Mouse (Mus musculus): ENCODE results near the gene Hhip. TPM values are rescaled to one million over a fixed set of nuclear protein-coding genes. Genes with fewer than 3 reads are reported as not detected.

The Hhip gene
- polyA plus RNA-seq, 1 experiment from 2014 or later, result 0.46 TPM

DNA sequence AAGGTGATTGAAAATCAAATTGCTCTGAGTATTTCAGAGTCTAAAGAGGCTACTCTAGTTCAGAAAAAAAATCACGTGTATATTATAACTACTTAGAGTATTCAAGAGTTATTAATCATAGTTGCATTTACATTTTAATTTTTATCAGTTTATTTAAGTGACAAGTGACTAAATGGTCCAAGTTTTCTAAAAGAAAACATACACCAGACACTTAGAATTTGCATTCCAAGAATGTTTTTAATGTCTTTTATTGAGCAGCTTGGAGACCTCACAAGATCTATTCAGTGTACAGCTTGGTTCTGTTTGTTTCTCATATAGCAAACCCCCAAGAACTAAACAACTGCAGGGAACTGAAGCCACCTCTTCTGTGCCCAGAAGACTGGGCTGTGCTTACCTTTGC is 5.0 kb downstream of the Hhip start:
- H3K4me1 ChIP-seq (ENCODE audit: control insufficient read depth in 2 of 2, insufficient read depth in 2 of 2, low read length in 2 of 2), result peaks cover 6 to 9% of the 10 kb centered on the region in 2 experiments
- H3K9me3 ChIP-seq (ENCODE audit: control insufficient read depth, low read length), result no peaks in the 10 kb centered on the region
- WGBS, result 74% methylated on average over 1 of the region's 1 CpGs
- H3K4me3 ChIP-seq (ENCODE audit: control insufficient read depth in 1 of 2, insufficient read depth in 1 of 2, low read depth in 1 of 2, low read length in 2 of 2), result no peak overlapping the region
- no peak for ATAC-seq (ENCODE audit: insufficient number of reproducible peaks, insufficient read depth, low FRiP score, low read depth)
- H3K27ac ChIP-seq (replicated peaks in 1 of 2; ENCODE audit: control insufficient read depth in 1 of 2, insufficient read depth in 1 of 2, low read depth in 2 of 2, low read length in 2 of 2), result no peak overlapping the region
- peaks cover 38% of the 10 kb centered on the region for H3K27me3 ChIP-seq (ENCODE audit: control insufficient read depth, insufficient read depth, low read length)
- no peak overlapping the region for H3K9ac ChIP-seq (ENCODE audit: low read length)
- H3K36me3 ChIP-seq (ENCODE audit: control insufficient read depth, insufficient read depth, low read length), result no peaks in the 10 kb centered on the region
- no peak overlapping the region for H3K4me2 ChIP-seq (ENCODE audit: low read length)

DNA sequence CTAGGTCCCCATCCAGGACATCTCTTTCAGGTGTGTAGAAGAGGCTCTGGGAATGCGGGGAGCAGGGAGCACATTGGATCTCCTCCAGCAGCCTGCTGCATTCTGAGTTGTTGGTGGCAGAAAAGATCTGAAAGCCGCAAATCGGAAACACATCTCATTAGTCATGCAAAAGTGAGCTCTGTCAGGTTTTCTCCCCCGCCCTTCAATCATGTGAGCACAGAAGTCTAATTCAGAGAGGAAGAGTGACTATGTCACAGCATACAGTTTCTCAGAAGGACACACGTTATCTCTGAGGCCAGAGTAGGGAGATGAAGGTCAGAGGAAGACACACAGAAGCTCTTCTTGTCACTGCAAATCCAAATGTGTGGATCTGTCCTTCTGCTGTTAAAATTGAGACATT is 6.3 kb downstream of the Hhip start:
- WGBS, result 45% methylated on average over 5 of the region's 5 CpGs

DNA sequence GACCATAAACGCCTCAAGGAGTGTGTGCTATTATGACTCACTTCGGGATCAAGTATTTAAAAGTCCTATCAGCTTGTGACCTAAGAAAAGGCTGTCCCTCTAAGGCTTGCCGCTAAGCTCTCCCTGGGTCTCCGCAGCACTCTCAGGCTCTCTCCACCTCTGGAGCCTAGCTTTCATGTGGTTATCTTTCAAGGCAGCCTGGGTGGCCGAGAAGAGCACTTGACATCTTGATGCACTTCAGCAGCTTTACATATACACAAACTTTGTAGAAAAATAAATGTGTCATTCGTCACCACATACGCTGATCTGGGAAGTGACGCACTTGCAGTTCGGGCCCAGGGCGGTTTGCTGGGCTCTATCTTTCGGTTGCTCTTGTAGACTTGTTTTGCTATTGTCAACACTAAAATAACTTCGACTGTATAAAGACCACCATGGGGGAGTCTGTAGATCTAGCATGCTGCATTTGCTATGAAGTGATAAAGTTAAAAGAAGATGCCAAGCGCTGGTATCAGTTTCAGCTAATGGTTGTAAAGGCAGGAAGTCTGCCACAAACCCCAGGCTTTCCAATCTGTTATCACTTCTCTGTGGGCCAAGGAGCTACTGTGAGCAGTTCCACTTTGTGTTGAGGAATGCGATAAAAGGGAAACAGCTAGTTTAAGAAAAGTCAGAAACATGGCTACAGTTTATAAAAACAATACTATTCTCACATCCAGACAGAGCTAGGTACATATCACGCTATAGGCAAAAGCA is 8.4 kb downstream of the Hhip start:
- no peaks in the 10 kb centered on the region for H3K9me3 ChIP-seq (ENCODE audit: control insufficient read depth, low read length)
- H3K27me3 ChIP-seq (ENCODE audit: control insufficient read depth, insufficient read depth, low read length), result peaks cover 9% of the 10 kb centered on the region
- H3K9ac ChIP-seq (ENCODE audit: low read length), result no peak overlapping the region
- H3K27ac ChIP-seq (replicated peaks in 1 of 2; ENCODE audit: control insufficient read depth in 1 of 2, insufficient read depth in 1 of 2, low read depth in 2 of 2, low read length in 2 of 2), result no peak overlapping the region
- H3K4me3 ChIP-seq (ENCODE audit: control insufficient read depth in 1 of 2, insufficient read depth in 1 of 2, low read depth in 1 of 2, low read length in 2 of 2), result no peak overlapping the region
- WGBS, result 8% methylated on average over 15 of the region's 15 CpGs
- ATAC-seq (ENCODE audit: insufficient number of reproducible peaks, insufficient read depth, low FRiP score, low read depth), result no peak
- peak overlapping the region; percentile 61 for H3K4me2 ChIP-seq (ENCODE audit: low read length)
- no peaks in the 10 kb centered on the region for H3K36me3 ChIP-seq (ENCODE audit: control insufficient read depth, insufficient read depth, low read length)
- peaks cover 3% of the 10 kb centered on the region in 2 experiments; a peak in 2 of 4 replicates for H3K4me1 ChIP-seq (ENCODE audit: control insufficient read depth in 2 of 2, insufficient read depth in 2 of 2, low read length in 2 of 2)

More for the DNA sequence above, 6.3 kb downstream of the Hhip start:
- Histone ChIP-seq H3K36me3 (ENCODE audit: control insufficient read depth, insufficient read depth, low read length) (no peaks in the 10 kb centered on the region), H3K27ac (replicated peaks in 1 of 2; ENCODE audit: control insufficient read depth in 1 of 2, insufficient read depth in 1 of 2, low read depth in 2 of 2, low read length in 2 of 2) (no peak overlapping the region), H3K4me1 (ENCODE audit: control insufficient read depth in 2 of 2, insufficient read depth in 2 of 2, low read length in 2 of 2) (peaks cover 3% of the 10 kb centered on the region in 2 experiments; a peak in 2 of 4 replicates), H3K4me2 (ENCODE audit: low read length) (no peak overlapping the region), H3K9ac (ENCODE audit: low read length) (no peak overlapping the region), H3K4me3 (ENCODE audit: control insufficient read depth in 1 of 2, insufficient read depth in 1 of 2, low read depth in 1 of 2, low read length in 2 of 2) (no peak overlapping the region), H3K9me3 (ENCODE audit: control insufficient read depth, low read length) (no peaks in the 10 kb centered on the region), H3K27me3 (ENCODE audit: control insufficient read depth, insufficient read depth, low read length) (peaks cover 26% of the 10 kb centered on the region)
- ATAC-seq (ENCODE audit: insufficient number of reproducible peaks, insufficient read depth, low FRiP score, low read depth), result no peak

DNA sequence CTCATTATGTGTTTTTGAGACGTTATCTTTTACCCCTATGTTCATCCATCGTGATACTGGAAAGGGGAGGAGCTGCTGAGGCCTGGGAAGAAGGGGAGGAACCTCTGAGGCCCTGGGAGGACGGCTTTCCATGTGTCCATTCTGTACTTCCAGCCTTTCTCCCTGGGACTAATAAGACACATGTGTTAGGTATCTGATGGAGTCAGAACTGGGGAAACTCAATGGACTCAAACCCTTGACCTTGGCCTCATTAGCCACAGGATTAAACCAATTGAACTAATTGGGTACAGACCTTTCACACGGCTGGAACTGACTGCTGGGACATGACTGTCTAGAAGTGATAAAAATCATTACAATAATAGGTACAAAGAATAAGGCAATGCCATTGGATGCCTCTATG is 9.6 kb downstream of the Hhip start:
- Histone ChIP-seq H3K9ac (ENCODE audit: low read length) (no peak overlapping the region), H3K27ac (replicated peaks in 1 of 2; ENCODE audit: control insufficient read depth in 1 of 2, insufficient read depth in 1 of 2, low read depth in 2 of 2, low read length in 2 of 2) (no peak overlapping the region), H3K4me3 (ENCODE audit: control insufficient read depth in 1 of 2, insufficient read depth in 1 of 2, low read depth in 1 of 2, low read length in 2 of 2) (no peak overlapping the region), H3K4me1 (ENCODE audit: control insufficient read depth in 2 of 2, insufficient read depth in 2 of 2, low read length in 2 of 2) (peaks cover 3% of the 10 kb centered on the region in 2 experiments; a peak in 2 of 4 replicates), H3K9me3 (ENCODE audit: control insufficient read depth, low read length) (no peaks in the 10 kb centered on the region), H3K4me2 (ENCODE audit: low read length) (no peak overlapping the region), H3K36me3 (ENCODE audit: control insufficient read depth, insufficient read depth, low read length) (no peaks in the 10 kb centered on the region), H3K27me3 (ENCODE audit: control insufficient read depth, insufficient read depth, low read length) (peaks cover 9% of the 10 kb centered on the region)
- WGBS, result 65% methylated on average over 4 of the region's 4 CpGs
- ATAC-seq (ENCODE audit: insufficient number of reproducible peaks, insufficient read depth, low FRiP score, low read depth), result no peak

DNA sequence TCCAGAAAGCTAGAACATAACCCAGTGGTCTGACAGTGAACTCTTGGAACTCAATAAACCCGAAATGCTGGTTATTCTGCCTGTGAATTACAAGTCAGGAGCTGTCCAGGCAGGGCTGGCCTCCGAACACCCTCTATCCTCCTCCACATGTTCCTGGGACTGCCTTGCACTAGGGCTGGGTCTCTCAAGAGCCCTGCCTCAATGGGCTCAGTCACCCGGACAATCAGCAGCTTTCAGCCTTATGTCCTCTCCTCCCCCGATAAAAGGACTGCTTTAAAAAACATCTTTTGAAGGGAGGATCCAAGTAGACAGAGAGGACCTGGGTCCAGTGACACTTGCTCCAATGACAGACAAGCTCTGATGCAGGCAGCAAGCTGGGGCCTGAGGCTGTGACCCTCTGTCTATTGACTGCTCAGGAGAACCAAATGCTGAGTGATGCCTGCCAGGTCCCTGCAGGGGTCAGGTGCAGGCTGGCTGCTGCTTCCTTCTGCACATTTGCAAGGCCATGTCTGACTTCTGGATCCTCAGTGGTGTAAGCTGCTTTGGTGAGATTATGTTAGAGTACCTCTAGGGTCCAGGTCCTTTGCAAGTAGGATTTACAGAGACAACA is 20.1 kb downstream of the Hhip start:
- Histone ChIP-seq H3K4me2 (ENCODE audit: low read length) (no peak overlapping the region), H3K27ac (replicated peaks in 1 of 2; ENCODE audit: control insufficient read depth in 1 of 2, insufficient read depth in 1 of 2, low read depth in 2 of 2, low read length in 2 of 2) (no peak overlapping the region), H3K36me3 (ENCODE audit: control insufficient read depth, insufficient read depth, low read length) (no peaks in the 10 kb centered on the region), H3K27me3 (ENCODE audit: control insufficient read depth, insufficient read depth, low read length) (no peaks in the 10 kb centered on the region), H3K9ac (ENCODE audit: low read length) (no peak overlapping the region), H3K9me3 (ENCODE audit: control insufficient read depth, low read length) (no peaks in the 10 kb centered on the region), H3K4me3 (ENCODE audit: control insufficient read depth in 1 of 2, insufficient read depth in 1 of 2, low read depth in 1 of 2, low read length in 2 of 2) (no peak overlapping the region), H3K4me1 (ENCODE audit: control insufficient read depth in 2 of 2, insufficient read depth in 2 of 2, low read length in 2 of 2) (no peaks in the 10 kb centered on the region)
- ATAC-seq (ENCODE audit: insufficient number of reproducible peaks, insufficient read depth, low FRiP score, low read depth), result no peak
- WGBS, result 54% methylated on average over 4 of the region's 4 CpGs

DNA sequence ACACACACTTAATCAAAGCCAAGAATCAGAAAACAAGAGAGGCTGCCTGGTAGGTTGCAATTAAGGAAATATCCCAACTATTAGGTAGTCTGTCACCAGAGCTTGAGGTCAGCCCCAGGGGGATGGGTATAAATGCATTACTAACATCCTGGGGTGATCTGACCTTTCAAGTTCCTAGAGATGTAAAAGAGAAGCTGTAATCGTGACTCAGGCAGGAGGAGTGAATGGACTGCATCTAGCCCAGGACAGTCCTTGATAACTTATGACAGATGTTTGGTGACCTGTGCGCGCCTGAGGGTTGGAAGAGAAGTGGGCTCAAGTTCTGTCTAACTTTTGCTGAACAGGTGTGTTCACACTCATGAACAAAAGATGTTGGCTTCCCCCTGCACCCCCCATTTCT is 25.2 kb downstream of the Hhip start:
- no peaks in the 10 kb centered on the region for H3K36me3 ChIP-seq (ENCODE audit: control insufficient read depth, insufficient read depth, low read length)
- H3K9ac ChIP-seq (ENCODE audit: low read length), result no peak overlapping the region
- H3K4me1 ChIP-seq (ENCODE audit: control insufficient read depth in 2 of 2, insufficient read depth in 2 of 2, low read length in 2 of 2), result no peaks in the 10 kb centered on the region
- H3K9me3 ChIP-seq (ENCODE audit: control insufficient read depth, low read length), result no peaks in the 10 kb centered on the region
- H3K27me3 ChIP-seq (ENCODE audit: control insufficient read depth, insufficient read depth, low read length), result no peaks in the 10 kb centered on the region
- no peak overlapping the region for H3K4me2 ChIP-seq (ENCODE audit: low read length)
- no peak overlapping the region for H3K4me3 ChIP-seq (ENCODE audit: control insufficient read depth in 1 of 2, insufficient read depth in 1 of 2, low read depth in 1 of 2, low read length in 2 of 2)
- WGBS, result 38% methylated on average over 3 of the region's 3 CpGs
- ATAC-seq (ENCODE audit: insufficient number of reproducible peaks, insufficient read depth, low FRiP score, low read depth), result no peak
- H3K27ac ChIP-seq (replicated peaks in 1 of 2; ENCODE audit: control insufficient read depth in 1 of 2, insufficient read depth in 1 of 2, low read depth in 2 of 2, low read length in 2 of 2), result no peak overlapping the region

DNA sequence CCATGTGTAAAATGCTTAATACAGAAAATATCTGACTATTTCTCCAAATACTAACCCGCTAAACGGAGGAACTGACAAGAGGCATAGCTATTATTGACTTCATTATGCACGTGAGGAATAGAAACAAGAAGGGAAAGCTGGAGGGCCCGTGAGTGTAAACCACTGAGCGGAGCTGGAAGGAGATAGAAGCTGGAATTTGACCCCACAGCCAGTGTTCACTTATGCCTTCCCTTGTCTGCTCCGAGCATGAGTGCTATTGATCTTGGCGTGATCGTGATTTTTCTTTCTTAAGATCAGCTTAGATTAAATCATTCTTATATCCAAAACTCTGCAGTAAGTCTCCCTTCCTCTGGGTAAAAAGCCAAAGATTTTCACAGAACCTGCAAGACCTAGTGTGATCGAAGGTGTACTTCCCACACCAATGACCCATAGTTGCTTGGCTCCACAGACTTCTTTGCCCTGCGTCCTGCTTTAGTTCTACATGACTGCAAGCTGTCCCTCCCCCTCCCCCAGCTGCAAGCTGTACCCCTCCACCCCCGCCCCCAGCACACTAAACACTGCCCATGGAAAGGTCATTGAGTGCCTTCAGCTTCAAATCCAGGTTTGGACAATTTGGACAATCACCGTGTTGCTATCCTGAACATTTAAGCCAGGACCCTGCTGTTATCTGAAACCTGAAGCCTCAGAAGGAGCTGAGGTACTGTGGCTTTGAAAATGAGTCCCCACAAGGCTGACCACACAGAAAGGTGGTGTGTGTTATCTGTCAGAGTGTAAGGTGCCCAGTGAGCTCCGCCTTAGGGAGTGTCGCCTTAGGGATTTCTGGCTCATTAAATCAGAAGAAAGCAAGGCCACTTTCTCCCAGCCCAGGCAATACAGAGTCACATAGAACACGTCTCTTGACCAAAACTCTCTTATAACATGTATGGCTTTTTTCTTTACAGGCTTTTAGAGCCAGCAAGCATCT is 26.2 kb downstream of the Hhip start:
- H3K36me3 ChIP-seq (ENCODE audit: control insufficient read depth, insufficient read depth, low read length), result no peaks in the 10 kb centered on the region
- no peak overlapping the region for H3K4me3 ChIP-seq (ENCODE audit: control insufficient read depth in 1 of 2, insufficient read depth in 1 of 2, low read depth in 1 of 2, low read length in 2 of 2)
- H3K4me1 ChIP-seq (ENCODE audit: control insufficient read depth in 2 of 2, insufficient read depth in 2 of 2, low read length in 2 of 2), result no peaks in the 10 kb centered on the region
- H3K27ac ChIP-seq (replicated peaks in 1 of 2; ENCODE audit: control insufficient read depth in 1 of 2, insufficient read depth in 1 of 2, low read depth in 2 of 2, low read length in 2 of 2), result no peak overlapping the region
- no peak overlapping the region for H3K4me2 ChIP-seq (ENCODE audit: low read length)
- H3K9me3 ChIP-seq (ENCODE audit: control insufficient read depth, low read length), result no peaks in the 10 kb centered on the region
- no peak for ATAC-seq (ENCODE audit: insufficient number of reproducible peaks, insufficient read depth, low FRiP score, low read depth)
- 52% methylated on average over 15 of the region's 15 CpGs for WGBS
- H3K27me3 ChIP-seq (ENCODE audit: control insufficient read depth, insufficient read depth, low read length), result no peaks in the 10 kb centered on the region
- H3K9ac ChIP-seq (ENCODE audit: low read length), result no peak overlapping the region
